Mouse (Mus musculus): ENCODE measurements around the gene Fat3. TPM values are rescaled to one million over a fixed set of nuclear protein-coding genes. Genes with fewer than 3 reads are reported as not detected.

The Fat3 gene
- polyA plus RNA-seq, 1 experiment, result not detected

- no peaks in the 10 kb centered on the region for H3K27me3 ChIP-seq (ENCODE audit: control insufficient read depth, insufficient read depth, insufficient read length)
- no peaks in the 10 kb centered on the region for H3K79me2 ChIP-seq (ENCODE audit: control insufficient read depth, insufficient read depth)
- TF ChIP-seq MYOG (IDR thresholded peaks at IDR 0.05; ENCODE audit: control insufficient read depth, extremely low read depth, insufficient read length), result no peak
- TF ChIP-seq CEBPB (IDR thresholded peaks at IDR 0.05; ENCODE audit: low read depth), result no peak
- no peak overlapping the region for H3ac ChIP-seq (ENCODE audit: control insufficient read depth, insufficient read length, low read depth)
- H3K79me3 ChIP-seq (ENCODE audit: low read depth), result no peaks in the 10 kb centered on the region
- H3K4me3 ChIP-seq (ENCODE audit: insufficient read depth, poor library complexity, severe bottlenecking), result no peak overlapping the region
- no peaks in the 10 kb centered on the region for H3K36me3 ChIP-seq (ENCODE audit: control insufficient read depth, insufficient read depth)
Observed at GRCm38 (mm10) chr9:15920271-15920670, 580.8 kb downstream of the Fat3 start.

GRCm38 (mm10) chr9:15919373-15920005, 581.6 kb downstream of the Fat3 start:
- Histone ChIP-seq H3K4me3 (ENCODE audit: insufficient read depth, poor library complexity, severe bottlenecking) (no peak overlapping the region), H3K79me2 (ENCODE audit: control insufficient read depth, insufficient read depth) (no peaks in the 10 kb centered on the region), H3ac (ENCODE audit: control insufficient read depth, insufficient read length, low read depth) (no peak overlapping the region), H3K79me3 (ENCODE audit: low read depth) (no peaks in the 10 kb centered on the region), H3K36me3 (ENCODE audit: control insufficient read depth, insufficient read depth) (no peaks in the 10 kb centered on the region), H3K27me3 (ENCODE audit: control insufficient read depth, insufficient read depth, insufficient read length) (no peaks in the 10 kb centered on the region)
- TF ChIP-seq USF1 (IDR thresholded peaks at IDR 0.05; ENCODE audit: low read depth) (no peak), MAX (IDR thresholded peaks at IDR 0.05) (no peak), CTCF (IDR thresholded peaks at IDR 0.05; ENCODE audit: control insufficient read depth, insufficient read depth, insufficient read length) (no peak), MYOD1 (IDR thresholded peaks at IDR 0.05; ENCODE audit: control insufficient read depth, insufficient read length, low read depth) (no peak), MYOG (IDR thresholded peaks at IDR 0.05; ENCODE audit: control insufficient read depth, extremely low read depth, insufficient read length) (no peak), CEBPB (IDR thresholded peaks at IDR 0.05; ENCODE audit: low read depth) (no peak), FOSL1 (IDR thresholded peaks at IDR 0.05; ENCODE audit: insufficient read depth, low read length, poor library complexity, severe bottlenecking) (no peak)

GRCm38 (mm10) chr9:15916600-15916999, 584.5 kb downstream of the Fat3 start:
- no peak overlapping the region for H3K4me3 ChIP-seq (ENCODE audit: insufficient read depth, poor library complexity, severe bottlenecking)
- no peak for TF ChIP-seq USF1 (IDR thresholded peaks at IDR 0.05; ENCODE audit: low read depth)
- no peak for TF ChIP-seq MYOG (IDR thresholded peaks at IDR 0.05; ENCODE audit: control insufficient read depth, extremely low read depth, insufficient read length)
- TF ChIP-seq FOSL1 (IDR thresholded peaks at IDR 0.05; ENCODE audit: insufficient read depth, low read length, poor library complexity, severe bottlenecking), result no peak
- no peak for TF ChIP-seq CEBPB (IDR thresholded peaks at IDR 0.05; ENCODE audit: low read depth)
- TF ChIP-seq MYOD1 (IDR thresholded peaks at IDR 0.05; ENCODE audit: control insufficient read depth, insufficient read length, low read depth), result no peak
- no peak for TF ChIP-seq CTCF (IDR thresholded peaks at IDR 0.05; ENCODE audit: control insufficient read depth, insufficient read depth, insufficient read length)
- TF ChIP-seq MAX (IDR thresholded peaks at IDR 0.05), result no peak
- H3ac ChIP-seq (ENCODE audit: control insufficient read depth, insufficient read length, low read depth), result no peak overlapping the region
- no peaks in the 10 kb centered on the region for H3K36me3 ChIP-seq (ENCODE audit: control insufficient read depth, insufficient read depth)
- H3K27me3 ChIP-seq (ENCODE audit: control insufficient read depth, insufficient read depth, insufficient read length), result no peaks in the 10 kb centered on the region
- no peaks in the 10 kb centered on the region for H3K79me3 ChIP-seq (ENCODE audit: low read depth)
- no peaks in the 10 kb centered on the region for H3K79me2 ChIP-seq (ENCODE audit: control insufficient read depth, insufficient read depth)

GRCm38 (mm10) chr9:15912735-15913134, 588.4 kb downstream of the Fat3 start:
- Histone ChIP-seq H3ac (ENCODE audit: control insufficient read depth, insufficient read length, low read depth) (no peak overlapping the region), H3K36me3 (ENCODE audit: control insufficient read depth, insufficient read depth) (no peaks in the 10 kb centered on the region), H3K4me3 (ENCODE audit: insufficient read depth, poor library complexity, severe bottlenecking) (no peak overlapping the region), H3K79me3 (ENCODE audit: low read depth) (no peaks in the 10 kb centered on the region), H3K79me2 (ENCODE audit: control insufficient read depth, insufficient read depth) (no peaks in the 10 kb centered on the region), H3K27me3 (ENCODE audit: control insufficient read depth, insufficient read depth, insufficient read length) (no peaks in the 10 kb centered on the region)
- TF ChIP-seq CTCF (IDR thresholded peaks at IDR 0.05; ENCODE audit: control insufficient read depth, insufficient read depth, insufficient read length) (no peak), USF1 (IDR thresholded peaks at IDR 0.05; ENCODE audit: low read depth) (no peak), FOSL1 (IDR thresholded peaks at IDR 0.05; ENCODE audit: insufficient read depth, low read length, poor library complexity, severe bottlenecking) (no peak), MAX (IDR thresholded peaks at IDR 0.05) (no peak), MYOD1 (IDR thresholded peaks at IDR 0.05; ENCODE audit: control insufficient read depth, insufficient read length, low read depth) (no peak), MYOG (IDR thresholded peaks at IDR 0.05; ENCODE audit: control insufficient read depth, extremely low read depth, insufficient read length) (no peak), CEBPB (IDR thresholded peaks at IDR 0.05; ENCODE audit: low read depth) (no peak)

GRCm38 (mm10) chr9:15909397-15910113, 591.5 kb downstream of the Fat3 start:
- Histone ChIP-seq H3K79me3 (ENCODE audit: low read depth) (no peaks in the 10 kb centered on the region), H3K27me3 (ENCODE audit: control insufficient read depth, insufficient read depth, insufficient read length) (no peaks in the 10 kb centered on the region), H3ac (ENCODE audit: control insufficient read depth, insufficient read length, low read depth) (no peak overlapping the region), H3K4me3 (ENCODE audit: insufficient read depth, poor library complexity, severe bottlenecking) (no peak overlapping the region), H3K79me2 (ENCODE audit: control insufficient read depth, insufficient read depth) (no peaks in the 10 kb centered on the region), H3K36me3 (ENCODE audit: control insufficient read depth, insufficient read depth) (no peaks in the 10 kb centered on the region)
- TF ChIP-seq MAX (IDR thresholded peaks at IDR 0.05), result no peak
- TF ChIP-seq USF1 (IDR thresholded peaks at IDR 0.05; ENCODE audit: low read depth), result no peak
- no peak for TF ChIP-seq MYOG (IDR thresholded peaks at IDR 0.05; ENCODE audit: control insufficient read depth, extremely low read depth, insufficient read length)
- no peak for TF ChIP-seq CEBPB (IDR thresholded peaks at IDR 0.05; ENCODE audit: low read depth)
- no peak for TF ChIP-seq FOSL1 (IDR thresholded peaks at IDR 0.05; ENCODE audit: insufficient read depth, low read length, poor library complexity, severe bottlenecking)
- TF ChIP-seq MYOD1 (IDR thresholded peaks at IDR 0.05; ENCODE audit: control insufficient read depth, insufficient read length, low read depth), result no peak
- TF ChIP-seq CTCF (IDR thresholded peaks at IDR 0.05; ENCODE audit: control insufficient read depth, insufficient read depth, insufficient read length), result no peak

Data from C2C12 (cell line).